Mouse (Mus musculus): Measurements from ENCODE around the gene Pygo2. TPM values are rescaled to one million over a fixed set of nuclear protein-coding genes. Genes with fewer than 3 reads are reported as not detected.

Gene Pygo2
- polyA plus RNA-seq, 1 experiment, result 18.1 TPM

- Histone ChIP-seq H3K36me3 (ENCODE audit: control insufficient read depth, insufficient read depth, low read length) (no peaks in the 10 kb centered on the region), H3K4me1 (ENCODE audit: control insufficient read depth, insufficient read depth, low read length) (peaks cover 14% of the 10 kb centered on the region), H3K4me3 (ENCODE audit: control insufficient read depth, low read depth, low read length) (no peak overlapping the region), H3K27ac (ENCODE audit: control insufficient read depth, insufficient read depth, low read depth, low read length) (no peak overlapping the region), H3K27me3 (ENCODE audit: control insufficient read depth, insufficient read depth, low read length) (no peaks in the 10 kb centered on the region)
- TF ChIP-seq CTCF (IDR thresholded peaks at IDR 0.05; ENCODE audit: control insufficient read depth, insufficient read depth, insufficient replicate concordance, low read depth, low read length) (no peak), POLR2A (IDR thresholded peaks at IDR 0.05; ENCODE audit: control insufficient read depth, low read depth, low read length) (no peak)
Observed at GRCm38 (mm10) chr3:89388901-89389740, 40.9 kb upstream of the Pygo2 start.

- peaks cover 14% of the 10 kb centered on the region for H3K4me1 ChIP-seq (ENCODE audit: control insufficient read depth, insufficient read depth, low read length)
- H3K4me3 ChIP-seq (ENCODE audit: control insufficient read depth, low read depth, low read length), result no peak overlapping the region
- TF ChIP-seq CTCF (IDR thresholded peaks at IDR 0.05; ENCODE audit: control insufficient read depth, insufficient read depth, insufficient replicate concordance, low read depth, low read length) (no peak), POLR2A (IDR thresholded peaks at IDR 0.05; ENCODE audit: control insufficient read depth, low read depth, low read length) (no peak)
- no peak overlapping the region; the same call in 1 of the 2 replicates for H3K27ac ChIP-seq (ENCODE audit: control insufficient read depth, insufficient read depth, low read depth, low read length)
- H3K27me3 ChIP-seq (ENCODE audit: control insufficient read depth, insufficient read depth, low read length), result no peaks in the 10 kb centered on the region
- H3K36me3 ChIP-seq (ENCODE audit: control insufficient read depth, insufficient read depth, low read length), result no peaks in the 10 kb centered on the region
Observed at GRCm38 (mm10) chr3:89390111-89390515, 39.9 kb upstream of the Pygo2 start.

- peak overlapping the region; percentile 88 for H3K4me3 ChIP-seq (ENCODE audit: control insufficient read depth, low read depth, low read length)
- H3K27me3 ChIP-seq (ENCODE audit: control insufficient read depth, insufficient read depth, low read length), result no peaks in the 10 kb centered on the region
- TF ChIP-seq CTCF (IDR thresholded peaks at IDR 0.05; ENCODE audit: control insufficient read depth, insufficient read depth, insufficient replicate concordance, low read depth, low read length) (no peak), POLR2A (IDR thresholded peaks at IDR 0.05; ENCODE audit: control insufficient read depth, low read depth, low read length) (no peak)
- no peaks in the 10 kb centered on the region for H3K36me3 ChIP-seq (ENCODE audit: control insufficient read depth, insufficient read depth, low read length)
- peak overlapping the region; percentile 54 for H3K27ac ChIP-seq (ENCODE audit: control insufficient read depth, insufficient read depth, low read depth, low read length)
- H3K4me1 ChIP-seq (ENCODE audit: control insufficient read depth, insufficient read depth, low read length), result peaks cover 22% of the 10 kb centered on the region
Observed at GRCm38 (mm10) chr3:89390699-89391662, 39.0 kb upstream of the Pygo2 start.

GRCm38 (mm10) chr3:89391663-89392511, 38.1 kb upstream of the Pygo2 start:
- Histone ChIP-seq H3K4me3 (ENCODE audit: control insufficient read depth, low read depth, low read length) (peak overlapping the region; percentile 88), H3K36me3 (ENCODE audit: control insufficient read depth, insufficient read depth, low read length) (no peaks in the 10 kb centered on the region), H3K4me1 (ENCODE audit: control insufficient read depth, insufficient read depth, low read length) (peaks cover 25% of the 10 kb centered on the region), H3K27ac (ENCODE audit: control insufficient read depth, insufficient read depth, low read depth, low read length) (peak overlapping the region; percentile 88), H3K27me3 (ENCODE audit: control insufficient read depth, insufficient read depth, low read length) (no peaks in the 10 kb centered on the region)
- no peak for TF ChIP-seq CTCF (IDR thresholded peaks at IDR 0.05; ENCODE audit: control insufficient read depth, insufficient read depth, insufficient replicate concordance, low read depth, low read length)
- no peak for TF ChIP-seq POLR2A (IDR thresholded peaks at IDR 0.05; ENCODE audit: control insufficient read depth, low read depth, low read length)

GRCm38 (mm10) chr3:89392871-89393311, 37.1 kb upstream of the Pygo2 start:
- peaks cover 26% of the 10 kb centered on the region for H3K4me1 ChIP-seq (ENCODE audit: control insufficient read depth, insufficient read depth, low read length)
- H3K36me3 ChIP-seq (ENCODE audit: control insufficient read depth, insufficient read depth, low read length), result no peaks in the 10 kb centered on the region
- TF ChIP-seq POLR2A (IDR thresholded peaks at IDR 0.05; ENCODE audit: control insufficient read depth, low read depth, low read length), result no peak
- TF ChIP-seq CTCF (IDR thresholded peaks at IDR 0.05; ENCODE audit: control insufficient read depth, insufficient read depth, insufficient replicate concordance, low read depth, low read length), result no peak
- peak overlapping the region; percentile 82 for H3K27ac ChIP-seq (ENCODE audit: control insufficient read depth, insufficient read depth, low read depth, low read length)
- no peaks in the 10 kb centered on the region for H3K27me3 ChIP-seq (ENCODE audit: control insufficient read depth, insufficient read depth, low read length)
- peak overlapping the region; percentile 90 for H3K4me3 ChIP-seq (ENCODE audit: control insufficient read depth, low read depth, low read length)

- no peaks in the 10 kb centered on the region for H3K36me3 ChIP-seq (ENCODE audit: control insufficient read depth, insufficient read depth, low read length)
- TF ChIP-seq POLR2A (IDR thresholded peaks at IDR 0.05; ENCODE audit: control insufficient read depth, low read depth, low read length) (peak; percentile 31), CTCF (IDR thresholded peaks at IDR 0.05; ENCODE audit: control insufficient read depth, insufficient read depth, insufficient replicate concordance, low read depth, low read length) (no peak)
- peaks cover 26% of the 10 kb centered on the region for H3K4me1 ChIP-seq (ENCODE audit: control insufficient read depth, insufficient read depth, low read length)
- H3K27me3 ChIP-seq (ENCODE audit: control insufficient read depth, insufficient read depth, low read length), result no peaks in the 10 kb centered on the region
- H3K27ac ChIP-seq (ENCODE audit: control insufficient read depth, insufficient read depth, low read depth, low read length), result peak overlapping the region; percentile 93
- peak overlapping the region; percentile 85 for H3K4me3 ChIP-seq (ENCODE audit: control insufficient read depth, low read depth, low read length)
Observed at GRCm38 (mm10) chr3:89393605-89394004, 36.4 kb upstream of the Pygo2 start.

All from testis, adult 2 months (tissue).